Mouse (Mus musculus) MEL (cell line): ENCODE data around the gene Mylk3. TPM values are rescaled to one million over a fixed set of nuclear protein-coding genes. Genes with fewer than 3 reads are reported as not detected.

Source experiments
- polyA plus RNA-seq, 2 experiments: library from polyadenylated mRNA; stranded (reverse) in 1 of 2; unstranded in 1 of 2; fragments of >175 nt in 1 of 2; fragments of >200 nt in 1 of 2; gene quantifications; 2 replicates each; pipeline versions ENCODE4 v1.2.1 to v1.2.4; 2012; ENCODE audit warnings: low replicate concordance in 2 of 2, low read depth in 1 of 2; ENCODE audit not compliant: insufficient read length in 2 of 2, insufficient read depth in 1 of 2, missing spikeins in 1 of 2
- total RNA-seq: library from RNA; depleted of rRNA; stranded (reverse); fragments of 300-350 nt; gene quantifications from 2 replicates; pipeline ENCODE4 v1.2.3, GENCODE M21; 2012; rRNA removed

The Mylk3 gene
- total and polyA plus RNA-seq, 3 experiments, result 9.5 to 10.4 TPM; not detected in 1

Other genes with a start within 250 kb of the Mylk3 start
- not detected in 2 replicates for gene Cks1brt, start 234.4 kb downstream of the Mylk3 start, total RNA-seq
- gene Cks1brt, start 234.4 kb downstream of the Mylk3 start, polyA plus RNA-seq, result not detected
- gene Olfr371, start 160.4 kb downstream of the Mylk3 start, total RNA-seq, result not detected in 2 replicates
- gene Olfr371, start 160.4 kb downstream of the Mylk3 start, polyA plus RNA-seq, result not detected
- gene Orc6, start 86.7 kb downstream of the Mylk3 start, total RNA-seq, result 92.3 and 115 TPM in 2 replicates
- 10 to 100 TPM in 1 of 2 experiments, not detected in 1; 87.7 TPM for gene Orc6, start 86.7 kb downstream of the Mylk3 start, polyA plus RNA-seq
- 91.5 and 92.1 TPM in 2 replicates for gene Vps35, start 86.5 kb downstream of the Mylk3 start, total RNA-seq
- 10 to 100 TPM in 1 of 2 experiments, not detected in 1; 68.4 TPM for gene Vps35, start 86.5 kb downstream of the Mylk3 start, polyA plus RNA-seq
- 14.6 and 16.1 TPM in 2 replicates for gene 4921524J17Rik, start 46.5 kb upstream of the Mylk3 start, total RNA-seq
- 10 to 100 TPM in 1 of 2 experiments, not detected in 1; 21.9 TPM for gene 4921524J17Rik, start 46.5 kb upstream of the Mylk3 start, polyA plus RNA-seq
- gene Gpt2, start 106.2 kb upstream of the Mylk3 start, total RNA-seq, result 10.2 and 24.0 TPM in 2 replicates
- 10 to 100 TPM in 1 of 2 experiments, not detected in 1; 25.3 TPM for gene Gpt2, start 106.2 kb upstream of the Mylk3 start, polyA plus RNA-seq
- gene Dnaja2, start 169.0 kb upstream of the Mylk3 start, total RNA-seq, result 189 and 207 TPM in 2 replicates
- gene Dnaja2, start 169.0 kb upstream of the Mylk3 start, polyA plus RNA-seq, result 100 to 1,000 TPM in 1 of 2 experiments, not detected in 1; 307 TPM